Mouse (Mus musculus): ENCODE measurements around the gene Hoxa6.

- TF ChIP-seq CTCF (conservative IDR thresholded peaks at IDR 0.05; ENCODE audit: low read length) (no peak), POU5F1 (IDR thresholded peaks at IDR 0.05; ENCODE audit: borderline replicate concordance, low read length) (no peak)
These were observed 42.8 kb upstream of the Hoxa6 start for GRCm38 (mm10) chr6:52251177-52251879.
